ENCODE assay signal across 8 mouse cellular contexts in the genomic region with DNA sequence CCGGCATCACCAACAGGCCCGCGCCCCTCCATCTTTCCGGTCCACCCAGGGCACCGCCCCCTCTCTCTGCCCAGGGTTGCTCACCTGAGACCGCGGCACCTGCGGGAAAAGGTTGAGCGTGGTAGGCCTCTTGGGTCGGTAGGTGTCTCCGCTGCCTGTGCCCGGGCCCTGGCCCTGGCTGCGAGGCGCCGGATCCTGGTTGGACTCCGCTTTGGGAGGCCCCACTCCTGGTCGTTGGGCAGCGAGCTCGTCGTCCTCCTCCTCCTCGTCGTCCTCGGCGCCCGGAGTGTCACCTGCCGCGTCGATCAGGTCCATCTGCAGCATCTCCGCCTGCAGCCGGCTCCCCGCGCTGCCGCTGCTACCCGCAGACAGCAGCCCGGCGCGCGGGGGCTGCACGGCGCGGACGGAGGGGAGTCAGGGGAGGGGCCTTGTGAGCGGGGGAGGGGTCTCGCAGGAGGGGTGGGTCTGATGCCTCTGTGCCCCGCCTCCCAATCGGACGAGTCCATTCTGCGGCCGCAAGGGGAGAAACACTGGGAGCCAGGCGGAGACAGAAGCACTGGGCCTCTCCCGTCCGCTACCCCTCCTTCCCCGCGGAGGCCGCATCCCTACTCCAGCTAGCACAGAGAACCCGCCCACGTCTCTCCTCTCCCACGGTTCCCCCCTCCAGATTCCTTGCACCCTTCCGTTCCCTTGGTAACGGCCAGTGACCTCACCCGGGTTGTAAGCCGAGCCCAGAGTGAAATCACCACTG. TPM values are rescaled to one million over a fixed set of nuclear protein-coding genes. Genes with fewer than 3 reads are reported as not detected.
DNase-seq lines count a peak whose midpoint lies in the region; ATAC-seq lines count a peak whose summit lies in the region.

No protein-coding gene starts in this region.

- DNase-seq in adipocyte (ENCODE audit: low spot score) = peak; percentile 89
- DNase-seq in embryo, embryonic 10 days (ENCODE audit: low spot score) = peak; percentile 98
- peak; percentile 78 for DNase-seq in gastrocnemius, postnatal 25 days
- DNase-seq in left cerebral cortex, adult 9 months (ENCODE audit: low spot score in 2 of 2) = peak; percentile 94 to 96
- peak; percentile 99 for DNase-seq in mesoderm, embryonic 11.5 days (ENCODE audit: low read depth, low spot score)
- peak; percentile 85 for DNase-seq in right cerebral cortex, postnatal 4 days

- ATAC-seq in inflammation-experienced regulatory T-cells, adult 6 months = peak; percentile 56
- no peak for ATAC-seq in megakaryocyte-erythroid progenitor cell, adult 5-6 weeks (replicated peaks; ENCODE audit: low FRiP score, low TSS enrichment, poor library complexity, severe bottlenecking)

RNA-seq across cellular contexts. Expression of a gene that starts 6.7 kb away (rescaled TPM):
- total RNA-seq in gastrocnemius, postnatal 25 days (2021) = 1 to 10 TPM in 1 of 2 experiments, under 1 TPM in 1; 0.87 to 1.0 TPM
- polyA plus RNA-seq in inflammation-experienced regulatory T-cells, adult 6 months (2017; shearing (Covaris generic)) = 1 to 10 TPM; 3.2 to 3.7 (median 3.7) TPM
- total RNA-seq in megakaryocyte-erythroid progenitor cell, adult 5-6 weeks (2014; fragmentation: Nextera tagmentation) = 1.2 and 1.5 TPM in 2 replicates
- 1.1 and 2.5 TPM in 2 replicates for total RNA-seq in megakaryocyte-erythroid progenitor cell, adult 5-6 weeks (2017)

RNA-seq across cellular contexts. Expression of a gene that starts 12.0 kb away (rescaled TPM):
- total RNA-seq in gastrocnemius, postnatal 25 days (2021) = 1 to 10 TPM; 7.9 to 9.2 TPM
- polyA plus RNA-seq in inflammation-experienced regulatory T-cells, adult 6 months (2017; shearing (Covaris generic)) = under 1 TPM; 0.43 to 0.92 (median 0.82) TPM
- not detected in 2 replicates for total RNA-seq in megakaryocyte-erythroid progenitor cell, adult 5-6 weeks (2014; fragmentation: Nextera tagmentation)
- not detected in 2 replicates for total RNA-seq in megakaryocyte-erythroid progenitor cell, adult 5-6 weeks (2017)

RNA-seq across cellular contexts. Expression of a gene that starts 14.4 kb away (rescaled TPM):
- total RNA-seq in gastrocnemius, postnatal 25 days (2021) = under 1 TPM; 0.54 to 0.88 TPM
- polyA plus RNA-seq in inflammation-experienced regulatory T-cells, adult 6 months (2017; shearing (Covaris generic)) = 1 to 10 TPM in 1 of 3 experiments, under 1 TPM in 1, not detected in 1; 0.23 to 1.3 TPM
- total RNA-seq in megakaryocyte-erythroid progenitor cell, adult 5-6 weeks (2014; fragmentation: Nextera tagmentation) = not detected in 2 replicates
- total RNA-seq in megakaryocyte-erythroid progenitor cell, adult 5-6 weeks (2017) = not detected in 2 replicates

RNA-seq across cellular contexts. Expression of a gene that starts 14.6 kb away (rescaled TPM):
- total RNA-seq in gastrocnemius, postnatal 25 days (2021) = 10 to 100 TPM; 16.7 to 18.9 TPM
- polyA plus RNA-seq in inflammation-experienced regulatory T-cells, adult 6 months (2017; shearing (Covaris generic)) = 10 to 100 TPM; 42.8 to 53.8 (median 53.3) TPM
- total RNA-seq in megakaryocyte-erythroid progenitor cell, adult 5-6 weeks (2014; fragmentation: Nextera tagmentation) = 13.1 and 25.7 TPM in 2 replicates
- 12.1 and 17.2 TPM in 2 replicates for total RNA-seq in megakaryocyte-erythroid progenitor cell, adult 5-6 weeks (2017)

RNA-seq across cellular contexts. Expression of a gene that starts 44.8 kb away (rescaled TPM):
- 10 to 100 TPM; 11.9 to 19.8 TPM for total RNA-seq in gastrocnemius, postnatal 25 days (2021)
- polyA plus RNA-seq in inflammation-experienced regulatory T-cells, adult 6 months (2017; shearing (Covaris generic)) = 10 to 100 TPM in 1 of 3 experiments, 1 to 10 TPM in 2; 3.5 to 10.2 (median 6.9) TPM
- total RNA-seq in megakaryocyte-erythroid progenitor cell, adult 5-6 weeks (2014; fragmentation: Nextera tagmentation) = 16.1 and 21.0 TPM in 2 replicates
- 8.4 and 9.6 TPM in 2 replicates for total RNA-seq in megakaryocyte-erythroid progenitor cell, adult 5-6 weeks (2017)

Comparison
In these comparisons a context has a peak if more than half of its experiments do, and no peak if none do; other contexts are left out.
1. RNA of a gene that starts 12.0 kb away (total RNA-seq): 7.9 to 9.2 TPM in gastrocnemius, postnatal 25 days; not detected in megakaryocyte-erythroid progenitor cell, adult 5-6 weeks; every median in the first group is over 4 times any median in the second.
2. Peak in every context shown above with its lines, with median percentiles within 50 percentile points of each other: DNase-seq.